In the genomic region with DNA sequence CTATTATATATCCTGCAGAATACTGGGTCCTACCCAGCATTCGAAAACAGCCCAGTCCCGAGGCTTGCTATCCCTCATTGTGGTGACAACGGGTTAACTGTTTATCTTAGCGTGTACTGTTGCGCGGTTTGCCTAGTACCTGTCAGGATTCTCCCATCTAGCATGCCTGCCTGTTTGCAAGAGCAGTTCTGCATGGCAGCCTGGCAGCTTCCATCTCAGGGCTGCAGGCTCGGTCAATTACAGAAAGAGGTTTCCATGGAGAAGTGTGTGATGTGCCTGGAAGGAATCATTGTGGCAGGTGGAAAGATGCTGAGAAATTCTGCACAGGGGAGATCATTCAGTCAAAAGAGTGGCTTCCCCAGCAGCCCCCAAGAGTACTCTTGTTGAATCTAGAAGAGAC, we compare ENCODE assay signal across 15 mouse cellular contexts. TPM values are rescaled to one million over a fixed set of nuclear protein-coding genes. Genes with fewer than 3 reads are reported as not detected.
DNase-seq lines count a peak whose midpoint lies in the region; ATAC-seq lines count a peak whose summit lies in the region.
"Had no signal": no experiment of that assay in that cellular context is flagged by ENCODE, and none has a peak within 500 bp of the region (broad histone marks: within the 10 kb centered on the region; RNA-seq: fewer than 3 reads in every experiment).

No protein-coding gene starts in this region.

- ATAC-seq in hindbrain, embryonic 13.5 days (ENCODE audit: low FRiP score): no peak
- ATAC-seq in hindbrain, embryonic 11.5 days (ENCODE audit: low FRiP score): no peak
- ATAC-seq in forebrain, embryonic 13.5 days: no peak
- ATAC-seq in neural tube, embryonic 15.5 days (ENCODE audit: low FRiP score): peak; percentile 35; the same call in 1 of the 2 replicates
- no peak for ATAC-seq in kidney, embryonic 15.5 days (replicated peaks; ENCODE audit: low FRiP score)

- H3K4me3 ChIP-seq in hindbrain, embryonic 13.5 days: no peak overlapping the region
- no peak overlapping the region for H3K4me3 ChIP-seq in hindbrain, embryonic 11.5 days (ENCODE audit: low read depth, low read length)
- no peak overlapping the region for H3K4me3 ChIP-seq in forebrain, embryonic 13.5 days
- no peak overlapping the region for H3K4me3 ChIP-seq in midbrain, embryonic 10.5 days
- no peak overlapping the region for H3K4me3 ChIP-seq in neural tube, embryonic 15.5 days (replicated peaks)
- no peak overlapping the region for H3K4me3 ChIP-seq in kidney, embryonic 15.5 days (replicated peaks)

- no peak overlapping the region for H3K4me2 ChIP-seq in hindbrain, embryonic 13.5 days
- H3K4me2 ChIP-seq in hindbrain, embryonic 11.5 days (replicated peaks; ENCODE audit: low read depth, low read length): no peak overlapping the region
- H3K4me2 ChIP-seq in forebrain, embryonic 13.5 days: no peak overlapping the region
- no peak overlapping the region for H3K4me2 ChIP-seq in neural tube, embryonic 15.5 days
- H3K4me2 ChIP-seq in kidney, embryonic 15.5 days: no peak overlapping the region
- H3K4me2 ChIP-seq: lung, embryonic 14.5 days had no signal

- no peak for DNase-seq in hindbrain, embryonic 11.5 days (ENCODE audit: low spot score)
- DNase-seq in midbrain, embryonic 10.5 days (ENCODE audit: low spot score): peak; percentile 25
- no peak for DNase-seq in testis, postnatal 10 days (ENCODE audit: low spot score)
- DNase-seq in thymus, adult 18-20 months: no peak
- DNase-seq: cerebellum, adult 9-10 months; kidney, postnatal 14 days; layer of hippocampus, adult 9-11 months; liver; lung, embryonic 14.5 days; right cerebral cortex, postnatal 4 days had no signal

- 0 out of 2 replicates have a peak, but pooled peaks cover 3% of the 10 kb centered on the region for H3K27me3 ChIP-seq in hindbrain, embryonic 13.5 days
- no peaks in the 10 kb centered on the region for H3K27me3 ChIP-seq in hindbrain, embryonic 11.5 days (ENCODE audit: control insufficient read depth, insufficient read depth, low read length)
- no peaks in the 10 kb centered on the region for H3K27me3 ChIP-seq in forebrain, embryonic 13.5 days
- peaks cover 11% of the 10 kb centered on the region; the same call in 1 of the 2 replicates for H3K27me3 ChIP-seq in midbrain, embryonic 10.5 days (ENCODE audit: low read depth, poor library complexity, severe bottlenecking)
- H3K27me3 ChIP-seq in neural tube, embryonic 15.5 days (replicated peaks): no peaks in the 10 kb centered on the region
- H3K27me3 ChIP-seq in kidney, embryonic 15.5 days: no peaks in the 10 kb centered on the region

- no peaks in the 10 kb centered on the region for H3K9me3 ChIP-seq in hindbrain, embryonic 13.5 days
- H3K9me3 ChIP-seq in hindbrain, embryonic 11.5 days (ENCODE audit: control insufficient read depth, low read length): no peaks in the 10 kb centered on the region
- no peaks in the 10 kb centered on the region for H3K9me3 ChIP-seq in forebrain, embryonic 13.5 days (replicated peaks)
- H3K9me3 ChIP-seq in midbrain, embryonic 10.5 days (replicated peaks): no peaks in the 10 kb centered on the region
- H3K9me3 ChIP-seq in neural tube, embryonic 15.5 days (replicated peaks): no peaks in the 10 kb centered on the region
- H3K9me3 ChIP-seq in kidney, embryonic 15.5 days (replicated peaks): no peaks in the 10 kb centered on the region

- no peaks in the 10 kb centered on the region for H3K36me3 ChIP-seq in hindbrain, embryonic 13.5 days
- no peaks in the 10 kb centered on the region for H3K36me3 ChIP-seq in hindbrain, embryonic 11.5 days (ENCODE audit: control insufficient read depth, insufficient read depth, low read length)
- H3K36me3 ChIP-seq in forebrain, embryonic 13.5 days (ENCODE audit: poor library complexity, severe bottlenecking): no peaks in the 10 kb centered on the region
- H3K36me3 ChIP-seq in midbrain, embryonic 10.5 days: no peaks in the 10 kb centered on the region
- H3K36me3 ChIP-seq in neural tube, embryonic 15.5 days: no peaks in the 10 kb centered on the region
- H3K36me3 ChIP-seq in kidney, embryonic 15.5 days: no peaks in the 10 kb centered on the region

- H3K27ac ChIP-seq in hindbrain, embryonic 13.5 days: peak overlapping the region; percentile 83
- no peak overlapping the region for H3K27ac ChIP-seq in hindbrain, embryonic 11.5 days (ENCODE audit: low read depth, low read length)
- H3K27ac ChIP-seq in forebrain, embryonic 13.5 days: 0 out of 2 replicates have a peak overlapping the region, but pooled peaks have one; percentile 1
- H3K27ac ChIP-seq in midbrain, embryonic 10.5 days (replicated peaks): no peak overlapping the region
- H3K27ac ChIP-seq in neural tube, embryonic 15.5 days (replicated peaks): peak overlapping the region; percentile 54
- no peak overlapping the region for H3K27ac ChIP-seq in kidney, embryonic 15.5 days
- H3K27ac ChIP-seq: macrophage had no signal

- H3K4me1 ChIP-seq in hindbrain, embryonic 13.5 days (replicated peaks): peaks cover 26% of the 10 kb centered on the region
- peaks cover 3% of the 10 kb centered on the region; the same call in 1 of the 2 replicates for H3K4me1 ChIP-seq in hindbrain, embryonic 11.5 days (replicated peaks; ENCODE audit: control insufficient read depth, insufficient read depth, low read length)
- H3K4me1 ChIP-seq in forebrain, embryonic 13.5 days: peaks cover 23% of the 10 kb centered on the region
- peaks cover 25% of the 10 kb centered on the region for H3K4me1 ChIP-seq in midbrain, embryonic 10.5 days
- H3K4me1 ChIP-seq in neural tube, embryonic 15.5 days: peaks cover 21% of the 10 kb centered on the region
- peaks cover 4% of the 10 kb centered on the region; the same call in 1 of the 2 replicates for H3K4me1 ChIP-seq in kidney, embryonic 15.5 days

- H3K9ac ChIP-seq in hindbrain, embryonic 13.5 days: no peak overlapping the region
- no peak overlapping the region for H3K9ac ChIP-seq in hindbrain, embryonic 11.5 days (ENCODE audit: low read depth, low read length)
- no peak overlapping the region for H3K9ac ChIP-seq in forebrain, embryonic 13.5 days
- no peak overlapping the region for H3K9ac ChIP-seq in neural tube, embryonic 15.5 days (replicated peaks)
- H3K9ac ChIP-seq in kidney, embryonic 15.5 days: no peak overlapping the region
- H3K9ac ChIP-seq: lung, embryonic 14.5 days had no signal

- WGBS in hindbrain, embryonic 13.5 days: 58% methylated on average over 7 of the region's 7 CpGs
- WGBS in hindbrain, embryonic 11.5 days: 82% methylated on average over 7 of the region's 7 CpGs
- 79% methylated on average over 7 of the region's 7 CpGs for WGBS in forebrain, embryonic 13.5 days
- WGBS in midbrain, embryonic 10.5 days: 84% methylated on average over 7 of the region's 7 CpGs
- WGBS in neural tube, embryonic 15.5 days: 54% methylated on average over 7 of the region's 7 CpGs
- 82% methylated on average over 7 of the region's 7 CpGs for WGBS in kidney, embryonic 15.5 days

RNA-seq across cellular contexts. Expression of a gene that starts 16.0 kb away (rescaled TPM):
- 92.9 and 99.3 TPM in 2 replicates for polyA plus RNA-seq in hindbrain, embryonic 13.5 days (2015; fragmentation: Nextera tagmentation; extraction: Ambion mirVana)
- polyA plus RNA-seq in hindbrain, embryonic 11.5 days (2014; fragmentation: Nextera tagmentation; extraction: Ambion mirVana): 44.7 and 53.7 TPM in 2 replicates
- 83.4 and 133 TPM in 2 replicates for polyA plus RNA-seq in forebrain, embryonic 13.5 days (2015; fragmentation: Nextera tagmentation; extraction: Ambion mirVana)
- 21.7 and 40.0 TPM in 2 replicates for polyA plus RNA-seq in midbrain, embryonic 10.5 days (2016; fragmentation: Nextera tagmentation; extraction: Ambion mirVana)
- 95.5 and 114 TPM in 2 replicates for polyA plus RNA-seq in neural tube, embryonic 15.5 days (2015; fragmentation: Nextera tagmentation; extraction: Ambion mirVana)
- polyA plus RNA-seq in kidney, embryonic 15.5 days (2015; fragmentation: Nextera tagmentation; extraction: Ambion mirVana): 24.3 and 26.6 TPM in 2 replicates
- polyA plus RNA-seq: macrophage had no signal

Comparison
In these comparisons a context has a peak if more than half of its experiments do, and no peak if none do; other contexts are left out.
1. H3K27ac ChIP-seq: peak in hindbrain, embryonic 13.5 days (single experiment), forebrain, embryonic 13.5 days (single experiment) and neural tube, embryonic 15.5 days (single experiment); none in hindbrain, embryonic 11.5 days (single experiment), midbrain, embryonic 10.5 days (single experiment) and kidney, embryonic 15.5 days (single experiment).